Mouse (Mus musculus): ENCODE measurements around the gene Tecpr2. TPM values are rescaled to one million over a fixed set of nuclear protein-coding genes. Genes with fewer than 3 reads are reported as not detected.

Gene Tecpr2
- polyA plus RNA-seq, 1 experiment from 2014 or later = 3.8 TPM

DNA sequence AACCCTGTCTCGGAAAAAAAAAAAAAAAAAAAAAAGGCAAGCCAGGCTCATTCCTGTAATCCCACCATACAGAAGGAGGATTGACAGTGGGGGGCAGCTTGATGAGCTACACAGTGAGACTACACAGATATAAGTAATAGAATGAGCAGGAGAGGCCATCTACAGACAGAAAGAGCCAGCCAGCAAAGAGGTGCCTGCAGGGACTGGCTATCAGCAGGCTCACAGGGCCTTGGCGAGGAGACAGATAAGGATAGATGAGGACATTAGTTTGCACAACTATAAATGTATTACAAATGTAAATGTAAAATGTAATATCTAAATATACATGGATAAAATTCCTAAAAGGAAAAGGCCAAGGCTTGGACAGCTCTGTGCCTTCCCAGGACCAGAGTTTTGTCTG, 110.8 kb downstream of the Tecpr2 start:
- Histone ChIP-seq H3K27me3 (no peaks in the 10 kb centered on the region), H3K4me1 (no peaks in the 10 kb centered on the region), H3K36me3 (no peaks in the 10 kb centered on the region), H3K9ac (no peak overlapping the region), H3K4me3 (no peak overlapping the region), H3K27ac (no peak overlapping the region), H3K4me2 (no peak overlapping the region), H3K9me3 (0 out of 2 replicates have a peak, but pooled peaks cover 5% of the 10 kb centered on the region)
- WGBS = 60% methylated on average over 2 of the region's 2 CpGs
- ATAC-seq (ENCODE audit: insufficient number of reproducible peaks, low FRiP score, low TSS enrichment, low read depth) = no peak

DNA sequence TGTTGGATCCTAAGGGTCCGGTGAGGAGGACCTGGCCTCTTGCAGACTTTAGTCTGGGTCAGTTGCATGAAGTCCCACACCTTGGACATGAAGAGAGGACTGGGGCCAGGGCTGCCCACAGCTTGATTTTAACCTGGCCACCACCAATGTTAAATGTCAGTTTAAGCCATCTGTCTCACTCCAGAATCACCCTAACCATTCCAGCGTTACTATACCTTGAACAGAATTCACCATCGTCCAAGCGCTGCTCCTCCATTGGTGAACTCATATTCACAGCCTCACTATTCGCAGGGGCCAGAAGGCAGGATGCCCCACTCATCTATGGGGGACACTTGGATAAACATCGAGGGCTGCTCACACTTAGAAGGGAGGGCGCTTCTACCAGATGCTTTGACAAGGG, 111.9 kb downstream of the Tecpr2 start:
- H3K4me1 ChIP-seq = peaks cover 6% of the 10 kb centered on the region
- no peak overlapping the region for H3K27ac ChIP-seq
- H3K4me2 ChIP-seq = no peak overlapping the region
- no peak overlapping the region for H3K9ac ChIP-seq
- WGBS = 94% methylated on average over 7 of the region's 7 CpGs
- H3K4me3 ChIP-seq = no peak overlapping the region
- H3K9me3 ChIP-seq = 0 out of 2 replicates have a peak, but pooled peaks cover 5% of the 10 kb centered on the region
- H3K36me3 ChIP-seq = no peaks in the 10 kb centered on the region
- no peak for ATAC-seq (ENCODE audit: insufficient number of reproducible peaks, low FRiP score, low TSS enrichment, low read depth)
- no peaks in the 10 kb centered on the region for H3K27me3 ChIP-seq

DNA sequence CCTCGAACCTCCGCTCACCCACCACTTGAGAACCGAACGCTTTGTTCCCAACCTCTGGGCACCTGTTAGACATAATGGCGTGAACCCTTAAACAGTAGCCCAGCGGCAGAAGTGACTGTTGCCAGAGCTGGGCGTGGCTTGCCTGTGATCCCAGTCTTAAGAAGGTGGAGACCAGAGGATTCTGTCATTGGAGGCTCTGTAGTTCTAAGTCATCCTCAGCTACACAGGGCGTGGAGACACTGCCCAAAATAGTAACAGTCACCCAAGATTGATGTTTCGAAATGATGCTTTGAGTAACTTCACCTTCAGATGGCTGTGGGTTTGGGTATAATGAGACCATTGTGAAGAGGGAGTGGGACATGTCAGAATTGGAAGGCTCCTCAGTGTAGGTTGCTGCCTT, 115.1 kb downstream of the Tecpr2 start:
- ATAC-seq (ENCODE audit: insufficient number of reproducible peaks, low FRiP score, low TSS enrichment, low read depth) = no peak
- Histone ChIP-seq H3K9me3 (no peaks in the 10 kb centered on the region), H3K27me3 (no peaks in the 10 kb centered on the region), H3K4me3 (no peak overlapping the region), H3K36me3 (no peaks in the 10 kb centered on the region), H3K27ac (no peak overlapping the region), H3K9ac (no peak overlapping the region), H3K4me2 (no peak overlapping the region), H3K4me1 (peaks cover 37% of the 10 kb centered on the region)
- 68% methylated on average over 9 of the region's 9 CpGs for WGBS

DNA sequence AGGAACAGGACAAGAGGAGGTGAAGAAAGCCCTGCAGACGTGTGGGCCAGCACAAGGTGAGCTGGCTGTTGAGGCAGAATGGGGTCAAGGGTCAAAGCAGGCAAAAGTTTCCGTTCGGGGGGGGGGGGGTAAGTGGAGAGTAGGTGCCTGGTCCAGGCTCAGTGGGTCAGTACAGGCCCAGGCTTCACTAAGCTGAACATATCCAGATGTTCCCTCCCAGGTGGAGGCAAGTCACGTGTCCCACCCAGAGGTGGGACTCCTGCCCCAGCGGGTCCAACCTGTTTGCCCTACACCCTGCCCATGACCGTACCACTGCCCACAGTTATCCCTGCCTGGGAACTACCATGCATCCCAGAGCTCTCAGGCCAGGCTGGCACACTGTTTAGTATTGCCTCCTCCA, 116.7 kb downstream of the Tecpr2 start:
- WGBS = 53% methylated on average over 6 of the region's 6 CpGs
- H3K4me2 ChIP-seq = no peak overlapping the region
- ATAC-seq (ENCODE audit: insufficient number of reproducible peaks, low FRiP score, low TSS enrichment, low read depth) = no peak
- H3K27me3 ChIP-seq = no peaks in the 10 kb centered on the region
- no peaks in the 10 kb centered on the region for H3K36me3 ChIP-seq
- H3K9ac ChIP-seq = no peak overlapping the region
- H3K4me3 ChIP-seq = no peak overlapping the region
- peaks cover 48% of the 10 kb centered on the region for H3K4me1 ChIP-seq
- no peaks in the 10 kb centered on the region for H3K9me3 ChIP-seq
- peak overlapping the region; percentile 75 for H3K27ac ChIP-seq

- Histone ChIP-seq H3K4me1 (peaks cover 48% of the 10 kb centered on the region), H3K27ac (peak overlapping the region; percentile 75), H3K9me3 (no peaks in the 10 kb centered on the region), H3K4me3 (no peak overlapping the region), H3K36me3 (no peaks in the 10 kb centered on the region), H3K27me3 (no peaks in the 10 kb centered on the region), H3K4me2 (no peak overlapping the region), H3K9ac (no peak overlapping the region)
- WGBS = 36% methylated on average over 5 of the region's 5 CpGs
- peak; percentile 31; the same call in 1 of the 2 replicates for ATAC-seq (ENCODE audit: insufficient number of reproducible peaks, low FRiP score, low TSS enrichment, low read depth)
These were observed 117.3 kb downstream of the Tecpr2 start for GRCm38 (mm10) chr12:111006339-111006738.

DNA sequence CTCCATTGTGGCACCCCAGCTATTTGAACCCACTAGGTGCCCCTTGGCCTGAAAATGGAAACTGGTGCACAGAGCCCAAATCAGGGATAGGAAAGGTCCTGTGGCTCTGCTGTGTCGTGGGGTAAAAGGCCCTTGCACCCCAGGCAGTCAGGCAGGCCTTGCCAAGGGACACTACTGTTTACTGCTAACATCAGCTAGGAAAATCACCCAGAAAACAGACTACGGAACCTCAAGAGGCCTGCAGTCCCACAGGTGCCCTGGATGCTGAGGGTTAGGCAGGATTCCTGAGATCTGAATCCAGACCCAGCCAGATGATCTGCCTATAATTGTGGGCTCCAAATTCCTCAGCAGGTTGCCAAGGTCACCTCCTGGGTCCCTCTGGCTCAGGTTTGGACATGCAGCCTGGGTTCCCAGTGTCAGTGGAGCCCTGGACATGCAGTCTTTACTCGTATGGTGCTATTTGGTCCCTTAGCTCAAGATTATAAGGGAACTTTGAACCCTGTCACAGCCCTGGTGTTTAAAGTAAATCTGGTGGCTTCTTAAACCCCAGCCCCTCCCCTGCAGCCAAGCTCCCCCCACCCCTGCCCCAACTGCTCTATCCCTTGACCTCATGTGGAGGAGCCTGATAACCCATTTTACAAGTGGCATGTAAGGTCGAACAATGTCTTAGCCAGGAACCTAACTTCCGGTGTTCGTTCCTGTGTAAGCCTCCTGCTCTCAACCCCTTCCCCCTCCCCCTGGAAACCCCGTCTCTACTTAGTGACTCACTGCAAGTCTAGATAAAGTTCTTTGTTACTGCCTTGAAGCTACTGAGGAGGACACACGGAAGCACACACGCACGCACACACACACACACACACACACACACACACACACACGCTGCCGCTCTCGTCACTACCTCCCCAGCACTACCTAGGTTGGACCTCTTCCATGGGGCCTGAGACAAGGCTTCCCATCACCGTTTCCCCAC, 118.4 kb downstream of the Tecpr2 start:
- ATAC-seq (ENCODE audit: insufficient number of reproducible peaks, low FRiP score, low TSS enrichment, low read depth) = no peak
- Histone ChIP-seq H3K4me1 (peaks cover 48% of the 10 kb centered on the region), H3K4me2 (no peak overlapping the region), H3K36me3 (no peaks in the 10 kb centered on the region), H3K9me3 (no peaks in the 10 kb centered on the region), H3K27ac (peak overlapping the region; percentile 75), H3K27me3 (no peaks in the 10 kb centered on the region), H3K4me3 (no peak overlapping the region), H3K9ac (no peak overlapping the region)
- WGBS = 65% methylated on average over 14 of the region's 14 CpGs

DNA sequence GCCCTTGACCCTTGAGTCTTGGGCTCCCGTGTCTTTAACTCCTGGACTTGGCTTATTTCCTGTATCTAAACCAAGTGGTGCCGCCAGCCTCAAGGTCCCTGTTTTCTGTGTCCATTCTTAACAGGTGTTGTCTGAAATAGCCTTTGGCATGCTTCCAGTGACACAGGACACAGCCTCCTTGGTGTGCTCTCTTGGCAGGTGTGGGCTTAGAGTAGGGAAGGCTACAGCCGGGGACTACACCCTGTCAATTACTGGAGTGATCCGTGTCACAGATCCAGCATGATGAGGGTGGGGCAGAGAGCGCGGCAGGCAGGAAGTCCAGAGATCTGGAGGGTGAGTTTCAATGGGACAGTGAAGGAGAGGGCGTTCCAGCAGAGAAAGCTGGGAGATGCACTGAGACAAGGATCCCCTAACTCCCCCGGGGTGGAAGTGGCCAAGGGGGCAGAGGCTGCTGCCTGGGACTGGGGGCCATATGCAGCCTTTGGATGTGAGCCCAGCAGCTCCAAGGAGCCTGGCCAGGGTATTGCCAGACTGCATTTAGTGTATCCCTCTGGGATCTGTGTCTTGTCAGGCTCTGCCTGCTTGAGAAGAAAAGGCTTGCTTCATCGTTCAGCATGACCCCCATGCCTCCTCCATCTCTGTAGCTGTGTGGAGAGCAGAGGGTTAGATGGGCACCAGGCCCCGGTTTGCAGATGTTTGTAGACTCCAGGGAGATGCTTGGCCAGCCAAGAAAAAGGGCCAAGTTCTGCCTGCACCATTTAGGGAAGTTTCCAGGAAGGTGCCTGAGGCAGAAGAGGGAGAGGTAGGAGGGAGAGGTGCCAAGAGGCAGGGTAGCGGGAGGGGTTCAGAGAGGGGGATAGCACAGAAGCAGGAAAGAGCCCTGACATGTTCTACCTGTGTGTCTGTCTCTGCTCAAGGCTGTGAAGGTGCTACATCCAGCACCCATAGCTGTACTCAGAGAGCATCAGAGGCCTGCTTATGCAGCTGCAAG, 119.7 kb downstream of the Tecpr2 start:
- Histone ChIP-seq H3K9me3 (no peaks in the 10 kb centered on the region), H3K9ac (no peak overlapping the region), H3K4me2 (no peak overlapping the region), H3K4me3 (no peak overlapping the region), H3K27ac (peak overlapping the region; percentile 59), H3K4me1 (peaks cover 48% of the 10 kb centered on the region), H3K36me3 (no peaks in the 10 kb centered on the region), H3K27me3 (no peaks in the 10 kb centered on the region)
- 46% methylated on average over 11 of the region's 11 CpGs for whole genome bisulfite sequencing
- 0 out of 2 replicates have a peak, but pooled peaks have one; percentile 26 for ATAC-seq (ENCODE audit: insufficient number of reproducible peaks, low FRiP score, low TSS enrichment, low read depth)

DNA sequence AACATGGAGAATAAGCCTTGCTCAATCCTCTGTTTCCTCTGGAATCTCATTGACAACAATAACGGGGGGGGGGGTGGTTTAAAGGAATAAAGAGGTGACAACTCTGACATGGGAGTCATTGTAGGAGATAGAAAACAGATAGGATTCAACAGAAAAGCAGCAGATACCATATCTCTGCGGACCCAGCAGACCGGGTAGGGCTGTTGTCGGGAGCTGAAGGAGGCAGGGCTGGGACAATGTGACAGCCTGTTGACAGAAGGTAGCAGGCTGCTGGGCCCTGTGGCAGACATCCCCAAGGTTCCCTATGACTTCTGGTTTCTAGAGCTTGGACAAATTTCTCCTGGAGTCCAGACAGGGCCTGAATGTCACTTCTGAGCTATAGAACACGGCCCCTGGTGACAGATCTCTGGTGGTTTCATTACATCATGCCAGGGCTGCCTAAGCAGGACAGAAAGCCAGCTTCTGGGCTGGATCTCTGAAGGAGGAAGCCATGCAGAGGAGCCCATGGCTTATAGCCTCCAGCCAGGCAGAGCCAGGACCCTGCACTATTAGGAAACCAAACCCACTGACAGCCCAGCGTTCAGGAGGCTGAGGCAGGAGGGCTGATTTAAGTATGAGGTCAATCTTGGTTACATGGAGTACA, 120.7 kb downstream of the Tecpr2 start:
- WGBS = 66% methylated on average over 6 of the region's 6 CpGs
- H3K4me2 ChIP-seq = no peak overlapping the region
- peak overlapping the region; percentile 59 for H3K27ac ChIP-seq
- H3K27me3 ChIP-seq = no peaks in the 10 kb centered on the region
- H3K9ac ChIP-seq = no peak overlapping the region
- no peak overlapping the region for H3K4me3 ChIP-seq
- no peak for ATAC-seq (ENCODE audit: insufficient number of reproducible peaks, low FRiP score, low TSS enrichment, low read depth)
- H3K9me3 ChIP-seq = no peaks in the 10 kb centered on the region
- no peaks in the 10 kb centered on the region for H3K36me3 ChIP-seq
- peaks cover 48% of the 10 kb centered on the region for H3K4me1 ChIP-seq

- H3K36me3 ChIP-seq = no peaks in the 10 kb centered on the region
- no peaks in the 10 kb centered on the region for H3K27me3 ChIP-seq
- WGBS = 82% methylated on average over 3 of the region's 3 CpGs
- no peak for ATAC-seq (ENCODE audit: insufficient number of reproducible peaks, low FRiP score, low TSS enrichment, low read depth)
- H3K4me3 ChIP-seq = no peak overlapping the region
- H3K27ac ChIP-seq = no peak overlapping the region
- peaks cover 3% of the 10 kb centered on the region; the same call in 1 of the 2 replicates for H3K4me1 ChIP-seq
- H3K9me3 ChIP-seq = no peaks in the 10 kb centered on the region
- H3K4me2 ChIP-seq = no peak overlapping the region
- no peak overlapping the region for H3K9ac ChIP-seq
These were observed 127.7 kb downstream of the Tecpr2 start for GRCm38 (mm10) chr12:111016807-111017206.

DNA sequence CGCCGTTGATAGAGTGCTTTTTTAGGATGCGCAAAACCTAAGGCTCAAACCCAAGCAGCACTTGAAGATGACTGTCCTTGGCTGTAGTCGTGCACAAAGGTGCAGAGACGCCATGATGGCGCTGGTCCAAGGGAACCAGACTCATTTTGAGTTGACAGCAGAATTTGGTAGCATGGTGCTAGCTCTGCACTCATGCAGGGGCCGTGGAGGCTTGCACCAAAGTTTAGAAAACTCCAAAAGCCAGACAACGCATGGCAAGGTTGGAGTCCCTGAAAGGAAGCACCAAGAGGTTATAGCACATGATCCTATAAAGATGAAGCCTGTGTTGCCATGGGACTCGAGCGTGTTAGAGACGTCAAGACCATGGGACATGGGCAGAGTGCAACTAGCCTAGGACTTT, 129.0 kb downstream of the Tecpr2 start:
- Histone ChIP-seq H3K27me3 (no peaks in the 10 kb centered on the region), H3K9ac (no peak overlapping the region), H3K4me3 (no peak overlapping the region), H3K4me2 (no peak overlapping the region), H3K9me3 (no peaks in the 10 kb centered on the region), H3K36me3 (no peaks in the 10 kb centered on the region), H3K27ac (no peak overlapping the region), H3K4me1 (peaks cover 3% of the 10 kb centered on the region; the same call in 1 of the 2 replicates)
- WGBS = 91% methylated on average over 11 of the region's 11 CpGs
- ATAC-seq (ENCODE audit: insufficient number of reproducible peaks, low FRiP score, low TSS enrichment, low read depth) = no peak

DNA sequence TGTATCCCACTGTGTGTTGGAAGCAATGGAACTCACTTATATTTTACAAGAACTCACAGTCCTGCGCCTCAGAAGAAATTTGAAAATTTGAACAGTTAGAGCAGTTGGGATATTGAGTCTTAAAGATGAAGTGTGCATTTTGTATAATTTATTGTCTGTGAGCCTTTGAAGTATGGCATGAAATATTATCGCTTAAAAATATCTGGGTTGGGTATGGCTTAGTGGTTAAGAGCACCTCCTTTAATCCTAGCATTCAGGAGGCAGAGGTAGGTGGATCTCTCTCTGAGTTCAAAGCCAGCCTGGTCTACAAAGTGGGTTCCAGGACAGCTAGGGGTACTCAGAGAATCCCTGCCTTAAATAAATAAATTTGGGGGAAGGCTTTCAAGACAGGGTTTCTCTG, 130.0 kb downstream of the Tecpr2 start:
- Histone ChIP-seq H3K27me3 (no peaks in the 10 kb centered on the region), H3K27ac (no peak overlapping the region), H3K4me3 (no peak overlapping the region), H3K4me2 (no peak overlapping the region), H3K9ac (no peak overlapping the region), H3K4me1 (peaks cover 3% of the 10 kb centered on the region; the same call in 1 of the 2 replicates), H3K36me3 (no peaks in the 10 kb centered on the region), H3K9me3 (no peaks in the 10 kb centered on the region)
- ATAC-seq (ENCODE audit: insufficient number of reproducible peaks, low FRiP score, low TSS enrichment, low read depth) = no peak
- WGBS = 82% methylated on average over 2 of the region's 2 CpGs

All from limb, embryonic 15.5 days (tissue).